Mouse (Mus musculus): ENCODE results near the gene Smtnl1. TPM values are rescaled to one million over a fixed set of nuclear protein-coding genes. Genes with fewer than 3 reads are reported as not detected.

Smtnl1 gene
- polyA plus RNA-seq, 1 experiment from 2014 or later: not detected

GRCm38 (mm10) chr2:84840016-84840747 lies 17.7 kb upstream of the Smtnl1 start:
- under 1% methylated on average over 54 of the region's 54 CpGs for WGBS
- Histone ChIP-seq H3K9ac (ENCODE audit: low read length) (peak overlapping the region; percentile 89), H3K4me1 (replicated peaks; ENCODE audit: control insufficient read depth, insufficient read depth, low read length) (peaks cover 7% of the 10 kb centered on the region; the same call in 1 of the 2 replicates), H3K27me3 (ENCODE audit: control insufficient read depth, insufficient read depth, low read length) (peaks cover 5% of the 10 kb centered on the region; the same call in 1 of the 2 replicates), H3K4me2 (ENCODE audit: low read depth, low read length, severe bottlenecking) (peak overlapping the region; percentile 96), H3K36me3 (ENCODE audit: control insufficient read depth, insufficient read depth, low read length) (no peaks in the 10 kb centered on the region), H3K9me3 (ENCODE audit: control insufficient read depth, low read length) (no peaks in the 10 kb centered on the region), H3K4me3 (ENCODE audit: low read depth, low read length) (peak overlapping the region; percentile 68), H3K27ac (ENCODE audit: low read depth, low read length) (peak overlapping the region; percentile 74)
- DNase-seq (ENCODE audit: low spot score): peak; percentile 90
- ATAC-seq (replicated peaks; ENCODE audit: low FRiP score): peak; percentile 89

GRCm38 (mm10) chr2:84838993-84839980 lies 16.8 kb upstream of the Smtnl1 start:
- DNase-seq (ENCODE audit: low spot score): peak; percentile 73
- peaks cover 5% of the 10 kb centered on the region; the same call in 1 of the 2 replicates for H3K27me3 ChIP-seq (ENCODE audit: control insufficient read depth, insufficient read depth, low read length)
- no peaks in the 10 kb centered on the region for H3K9me3 ChIP-seq (ENCODE audit: control insufficient read depth, low read length)
- H3K36me3 ChIP-seq (ENCODE audit: control insufficient read depth, insufficient read depth, low read length): no peaks in the 10 kb centered on the region
- 1% methylated on average over 47 of the region's 47 CpGs for WGBS
- peaks cover 7% of the 10 kb centered on the region; the same call in 1 of the 2 replicates for H3K4me1 ChIP-seq (replicated peaks; ENCODE audit: control insufficient read depth, insufficient read depth, low read length)
- H3K4me3 ChIP-seq (ENCODE audit: low read depth, low read length): peak overlapping the region; percentile 68
- peak overlapping the region; percentile 89 for H3K9ac ChIP-seq (ENCODE audit: low read length)
- peak; percentile 31 for ATAC-seq (replicated peaks; ENCODE audit: low FRiP score)
- peak overlapping the region; percentile 74 for H3K27ac ChIP-seq (ENCODE audit: low read depth, low read length)
- peak overlapping the region; percentile 96 for H3K4me2 ChIP-seq (ENCODE audit: low read depth, low read length, severe bottlenecking)

- Histone ChIP-seq H3K9ac (ENCODE audit: low read length) (peak within 1 kb of the TSS; percentile 89), H3K9me3 (ENCODE audit: control insufficient read depth, low read length) (no peaks in the 10 kb centered on the region), H3K27me3 (ENCODE audit: control insufficient read depth, insufficient read depth, low read length) (peaks cover 5% of the 10 kb centered on the region; the same call in 1 of the 2 replicates), H3K4me2 (ENCODE audit: low read depth, low read length, severe bottlenecking) (peak within 1 kb of the TSS; percentile 96), H3K36me3 (ENCODE audit: control insufficient read depth, insufficient read depth, low read length) (no peaks in the 10 kb centered on the region), H3K4me3 (ENCODE audit: low read depth, low read length) (peak within 1 kb of the TSS; percentile 68), H3K4me1 (replicated peaks; ENCODE audit: control insufficient read depth, insufficient read depth, low read length) (peaks cover 7% of the 10 kb centered on the region; the same call in 1 of the 2 replicates), H3K27ac (ENCODE audit: low read depth, low read length) (peak within 1 kb of the TSS; percentile 74)
- ATAC-seq (replicated peaks; ENCODE audit: low FRiP score) (no peak), DNase-seq (ENCODE audit: low spot score) (no peak)
- WGBS: 18% methylated on average over 10 of the region's 10 CpGs
Observed at GRCm38 (mm10) chr2:84838593-84838949, 16.1 kb upstream of the Smtnl1 start, which contains the start of gene Slc43a1. Slc43a1 (plus strand) TSS chr2:84838850.

GRCm38 (mm10) chr2:84837817-84838592 lies 15.6 kb upstream of the Smtnl1 start:
- ATAC-seq (replicated peaks; ENCODE audit: low FRiP score): no peak
- no peaks in the 10 kb centered on the region for H3K36me3 ChIP-seq (ENCODE audit: control insufficient read depth, insufficient read depth, low read length)
- no peak overlapping the region; the same call in 1 of the 2 replicates for H3K4me2 ChIP-seq (ENCODE audit: low read depth, low read length, severe bottlenecking)
- no peak for DNase-seq (ENCODE audit: low spot score)
- no peak overlapping the region for H3K27ac ChIP-seq (ENCODE audit: low read depth, low read length)
- no peak overlapping the region for H3K9ac ChIP-seq (ENCODE audit: low read length)
- WGBS: 38% methylated on average over 9 of the region's 9 CpGs
- H3K4me1 ChIP-seq (replicated peaks; ENCODE audit: control insufficient read depth, insufficient read depth, low read length): peaks cover 7% of the 10 kb centered on the region; the same call in 1 of the 2 replicates
- no peaks in the 10 kb centered on the region for H3K9me3 ChIP-seq (ENCODE audit: control insufficient read depth, low read length)
- peaks cover 5% of the 10 kb centered on the region; the same call in 1 of the 2 replicates for H3K27me3 ChIP-seq (ENCODE audit: control insufficient read depth, insufficient read depth, low read length)
- no peak overlapping the region for H3K4me3 ChIP-seq (ENCODE audit: low read depth, low read length)

- WGBS: 74% methylated on average over 8 of the region's 8 CpGs
- no peaks in the 10 kb centered on the region for H3K9me3 ChIP-seq (ENCODE audit: control insufficient read depth, low read length)
- ATAC-seq (replicated peaks; ENCODE audit: low FRiP score): no peak
Observed at GRCm38 (mm10) chr2:84837107-84837506, 14.7 kb upstream of the Smtnl1 start.

GRCm38 (mm10) chr2:84831666-84832391 lies 9.4 kb upstream of the Smtnl1 start:
- peak; percentile 86 for DNase-seq (ENCODE audit: low spot score)
- Histone ChIP-seq H3K4me1 (replicated peaks; ENCODE audit: control insufficient read depth, insufficient read depth, low read length) (no peaks in the 10 kb centered on the region), H3K36me3 (ENCODE audit: control insufficient read depth, insufficient read depth, low read length) (no peaks in the 10 kb centered on the region; the same call in 1 of the 2 replicates), H3K27ac (ENCODE audit: low read depth, low read length) (no peak overlapping the region), H3K4me2 (ENCODE audit: low read depth, low read length, severe bottlenecking) (no peak overlapping the region), H3K9me3 (ENCODE audit: control insufficient read depth, low read length) (no peaks in the 10 kb centered on the region), H3K27me3 (ENCODE audit: control insufficient read depth, insufficient read depth, low read length) (no peaks in the 10 kb centered on the region), H3K4me3 (ENCODE audit: low read depth, low read length) (no peak overlapping the region), H3K9ac (ENCODE audit: low read length) (no peak overlapping the region; the same call in 1 of the 2 replicates)
- WGBS: 39% methylated on average over 10 of the region's 10 CpGs
- ATAC-seq (replicated peaks; ENCODE audit: low FRiP score): peak; percentile 63

More at GRCm38 (mm10) chr2:84837107-84837506, 14.7 kb upstream of the Smtnl1 start:
- no peak for DNase-seq (ENCODE audit: low spot score)
- no peak overlapping the region for H3K27ac ChIP-seq (ENCODE audit: low read depth, low read length)
- peaks cover 7% of the 10 kb centered on the region; the same call in 1 of the 2 replicates for H3K4me1 ChIP-seq (replicated peaks; ENCODE audit: control insufficient read depth, insufficient read depth, low read length)
- H3K4me2 ChIP-seq (ENCODE audit: low read depth, low read length, severe bottlenecking): no peak overlapping the region
- peaks cover 5% of the 10 kb centered on the region; the same call in 1 of the 2 replicates for H3K27me3 ChIP-seq (ENCODE audit: control insufficient read depth, insufficient read depth, low read length)
- H3K9ac ChIP-seq (ENCODE audit: low read length): no peak overlapping the region
- H3K36me3 ChIP-seq (ENCODE audit: control insufficient read depth, insufficient read depth, low read length): no peaks in the 10 kb centered on the region
- H3K4me3 ChIP-seq (ENCODE audit: low read depth, low read length): no peak overlapping the region

- Histone ChIP-seq H3K27me3 (ENCODE audit: control insufficient read depth, insufficient read depth, low read length) (no peaks in the 10 kb centered on the region), H3K4me3 (ENCODE audit: low read depth, low read length) (peak overlapping the region; percentile 72), H3K27ac (ENCODE audit: low read depth, low read length) (no peak overlapping the region), H3K9ac (ENCODE audit: low read length) (peak overlapping the region; percentile 65), H3K4me2 (ENCODE audit: low read depth, low read length, severe bottlenecking) (peak overlapping the region; percentile 96), H3K4me1 (replicated peaks; ENCODE audit: control insufficient read depth, insufficient read depth, low read length) (no peaks in the 10 kb centered on the region), H3K9me3 (ENCODE audit: control insufficient read depth, low read length) (no peaks in the 10 kb centered on the region), H3K36me3 (ENCODE audit: control insufficient read depth, insufficient read depth, low read length) (no peaks in the 10 kb centered on the region; the same call in 1 of the 2 replicates)
- under 1% methylated on average over 29 of the region's 29 CpGs for WGBS
- ATAC-seq (replicated peaks; ENCODE audit: low FRiP score) (peak; percentile 35), DNase-seq (ENCODE audit: low spot score) (no peak)
Observed at GRCm38 (mm10) chr2:84827283-84827920, 5.0 kb upstream of the Smtnl1 start.

Measured in forebrain, embryonic 11.5 days (tissue).